Mouse (Mus musculus): ENCODE measurements around the gene Daxx. TPM values are rescaled to one million over a fixed set of nuclear protein-coding genes. Genes with fewer than 3 reads are reported as not detected.
"Not testable (repeated sequence)": the region's sequence is repeated elsewhere in the genome, so short reads cannot be mapped to it uniquely, and the experiment has no call there.

Daxx gene
- polyA plus RNA-seq, 1 experiment, result 58.1 TPM

- peak overlapping the region; percentile 89 for H3K4me3 ChIP-seq (ENCODE audit: insufficient read depth, low read length)
- H3K4me1 ChIP-seq (ENCODE audit: control insufficient read depth, insufficient read depth, low read length), result peaks cover 9% of the 10 kb centered on the region; the same call in 1 of the 2 replicates
- TF ChIP-seq CTCF (IDR thresholded peaks at IDR 0.05; ENCODE audit: low read depth, low read length) (no peak), POLR2A (IDR thresholded peaks at IDR 0.05; ENCODE audit: borderline replicate concordance, low read depth, low read length) (no peak)
- H3K27ac ChIP-seq (ENCODE audit: insufficient read depth, low read depth, low read length), result no peak overlapping the region
Measured at GRCm38 (mm10) chr17:33940981-33941380, 31.8 kb downstream of the Daxx start.

- TF ChIP-seq CTCF (IDR thresholded peaks at IDR 0.05; ENCODE audit: low read depth, low read length) (no peak), POLR2A (IDR thresholded peaks at IDR 0.05; ENCODE audit: borderline replicate concordance, low read depth, low read length) (no peak)
- H3K27ac ChIP-seq (ENCODE audit: insufficient read depth, low read depth, low read length), result no peak overlapping the region
- peak overlapping the region; percentile 89 for H3K4me3 ChIP-seq (ENCODE audit: insufficient read depth, low read length)
- H3K4me1 ChIP-seq (ENCODE audit: control insufficient read depth, insufficient read depth, low read length), result peaks cover 10% of the 10 kb centered on the region
Measured at GRCm38 (mm10) chr17:33941381-33941780, 32.2 kb downstream of the Daxx start.

- Histone ChIP-seq H3K4me3 (ENCODE audit: insufficient read depth, low read length) (no peak overlapping the region), H3K4me1 (ENCODE audit: control insufficient read depth, insufficient read depth, low read length) (peaks cover 27% of the 10 kb centered on the region), H3K27ac (ENCODE audit: insufficient read depth, low read depth, low read length) (no peak overlapping the region)
- TF ChIP-seq POLR2A (IDR thresholded peaks at IDR 0.05; ENCODE audit: borderline replicate concordance, low read depth, low read length) (no peak), CTCF (IDR thresholded peaks at IDR 0.05; ENCODE audit: low read depth, low read length) (no peak)
Measured at GRCm38 (mm10) chr17:33943454-33943853, 34.2 kb downstream of the Daxx start.

GRCm38 (mm10) chr17:33947430-33948089 lies 38.3 kb downstream of the Daxx start:
- peak overlapping the region; percentile 69 for H3K27ac ChIP-seq (ENCODE audit: insufficient read depth, low read depth, low read length)
- H3K4me1 ChIP-seq (ENCODE audit: control insufficient read depth, insufficient read depth, low read length), result peaks cover 27% of the 10 kb centered on the region

GRCm38 (mm10) chr17:33948090-33948904 lies 39.1 kb downstream of the Daxx start:
- Histone ChIP-seq H3K4me1 (ENCODE audit: control insufficient read depth, insufficient read depth, low read length) (peaks cover 29% of the 10 kb centered on the region), H3K27ac (ENCODE audit: insufficient read depth, low read depth, low read length) (peak overlapping the region; percentile 69), H3K4me3 (ENCODE audit: insufficient read depth, low read length) (no peak overlapping the region)
- TF ChIP-seq CTCF (IDR thresholded peaks at IDR 0.05; ENCODE audit: low read depth, low read length) (no peak), POLR2A (IDR thresholded peaks at IDR 0.05; ENCODE audit: borderline replicate concordance, low read depth, low read length) (no peak)

More at GRCm38 (mm10) chr17:33947430-33948089, 38.3 kb downstream of the Daxx start:
- TF ChIP-seq CTCF (IDR thresholded peaks at IDR 0.05; ENCODE audit: low read depth, low read length), result no peak
- no peak overlapping the region for H3K4me3 ChIP-seq (ENCODE audit: insufficient read depth, low read length)

- TF ChIP-seq POLR2A (IDR thresholded peaks at IDR 0.05; ENCODE audit: borderline replicate concordance, low read depth, low read length) (no peak), CTCF (IDR thresholded peaks at IDR 0.05; ENCODE audit: low read depth, low read length) (no peak)
- Histone ChIP-seq H3K27ac (ENCODE audit: insufficient read depth, low read depth, low read length) (no peak overlapping the region), H3K4me1 (ENCODE audit: control insufficient read depth, insufficient read depth, low read length) (peaks cover 32% of the 10 kb centered on the region), H3K4me3 (ENCODE audit: insufficient read depth, low read length) (no peak overlapping the region)
Measured at GRCm38 (mm10) chr17:33948905-33949537, 39.8 kb downstream of the Daxx start.

GRCm38 (mm10) chr17:33950131-33950625 lies 41.0 kb downstream of the Daxx start:
- Histone ChIP-seq H3K27ac (ENCODE audit: insufficient read depth, low read depth, low read length) (no peak overlapping the region), H3K4me1 (ENCODE audit: control insufficient read depth, insufficient read depth, low read length) (peaks cover 32% of the 10 kb centered on the region), H3K4me3 (ENCODE audit: insufficient read depth, low read length) (peak overlapping the region; percentile 68)
- TF ChIP-seq POLR2A (IDR thresholded peaks at IDR 0.05; ENCODE audit: borderline replicate concordance, low read depth, low read length) (no peak), CTCF (IDR thresholded peaks at IDR 0.05; ENCODE audit: low read depth, low read length) (no peak)

- peaks cover 32% of the 10 kb centered on the region for H3K4me1 ChIP-seq (ENCODE audit: control insufficient read depth, insufficient read depth, low read length)
Measured at GRCm38 (mm10) chr17:33951021-33951946, 42.1 kb downstream of the Daxx start, which contains the start of gene B3galt4. TSS of gene B3galt4 (minus strand) at chr17:33951488.

GRCm38 (mm10) chr17:33952015-33952414 lies 42.8 kb downstream of the Daxx start:
- H3K4me1 ChIP-seq (ENCODE audit: control insufficient read depth, insufficient read depth, low read length), result peaks cover 25% of the 10 kb centered on the region

More at GRCm38 (mm10) chr17:33951021-33951946, 42.1 kb downstream of the Daxx start, which contains the start of gene B3galt4:
- peak within 1 kb of the TSS; percentile 71 for H3K27ac ChIP-seq (ENCODE audit: insufficient read depth, low read depth, low read length)
- TF ChIP-seq POLR2A (IDR thresholded peaks at IDR 0.05; ENCODE audit: borderline replicate concordance, low read depth, low read length) (no peak; the same call in 1 of the 2 replicates), CTCF (IDR thresholded peaks at IDR 0.05; ENCODE audit: low read depth, low read length) (no peak)
- H3K4me3 ChIP-seq (ENCODE audit: insufficient read depth, low read length), result peak within 1 kb of the TSS; percentile 68

More at GRCm38 (mm10) chr17:33952015-33952414, 42.8 kb downstream of the Daxx start:
- peak overlapping the region; percentile 68 for H3K4me3 ChIP-seq (ENCODE audit: insufficient read depth, low read length)
- not testable (repeated sequence) for H3K27ac ChIP-seq (ENCODE audit: insufficient read depth, low read depth, low read length)
